Mouse (Mus musculus) testis, adult 2 months (tissue): ENCODE measurements around the gene Rnf11. TPM values are rescaled to one million over a fixed set of nuclear protein-coding genes. Genes with fewer than 3 reads are reported as not detected.

Source experiments
- H3K27ac ChIP-seq: fragments of 200-500 bp; 2 replicates; pipeline ENCODE4 v1.5.1; 2012; ENCODE audit warnings: low read depth, low read length; ENCODE audit not compliant: control insufficient read depth, insufficient read depth
- H3K27me3 ChIP-seq: fragments of 200-500 bp; 2 replicates; pipeline ENCODE4 v1.6.1; 2012; ENCODE audit warnings: mild to moderate bottlenecking, low read length, moderate library complexity; ENCODE audit not compliant: control insufficient read depth, insufficient read depth
- H3K36me3 ChIP-seq: fragments of 200-500 bp; 2 replicates; pipeline ENCODE4 v1.6.1; 2012; ENCODE audit warnings: mild to moderate bottlenecking, low read length; ENCODE audit not compliant: control insufficient read depth, insufficient read depth
- H3K4me1 ChIP-seq: fragments of 200-500 bp; 2 replicates; pipeline ENCODE4 v1.6.1; 2012; ENCODE audit warnings: low read length; ENCODE audit not compliant: control insufficient read depth, insufficient read depth
- H3K4me3 ChIP-seq: fragments of 200-500 bp; 2 replicates; pipeline ENCODE4 v1.5.1; 2012; ENCODE audit warnings: low read depth, mild to moderate bottlenecking, low read length, moderate library complexity, mixed read lengths; ENCODE audit not compliant: control insufficient read depth
- CTCF ChIP-seq: fragments of 200-500 bp; IDR thresholded peaks from 2 replicates; pipeline ENCODE4 v1.5.1; 2012; ENCODE audit warnings: low read depth, mild to moderate bottlenecking, inconsistent platforms, low read length, moderate library complexity; ENCODE audit not compliant: control insufficient read depth, insufficient read depth, insufficient replicate concordance
- POLR2A ChIP-seq: fragments of 200-500 bp; IDR thresholded peaks from 2 replicates; pipeline ENCODE4 v1.6.1; 2012; ENCODE audit warnings: low read depth, mild to moderate bottlenecking, inconsistent platforms, low read length, moderate library complexity; ENCODE audit not compliant: control insufficient read depth
- polyA plus RNA-seq: library from polyadenylated mRNA; depleted of rRNA; stranded (reverse); fragments of >200 nt; gene quantifications from 2 replicates; pipeline ENCODE4 v1.2.3, GENCODE M21; 2012; rRNA removed

Gene Rnf11
- polyA plus RNA-seq, result 43.0 and 44.2 TPM in 2 replicates

GRCm38 (mm10) chr4:109484621-109485020 lies at the start of gene Rnf11:
Gene Rnf11, minus strand, starts transcription at chr4:109484728.
- Histone ChIP-seq H3K36me3 (no peaks in the 10 kb centered on the region), H3K4me3 (peak within 1 kb of the TSS; percentile 53), H3K4me1 (no peaks in the 10 kb centered on the region), H3K27me3 (no peaks in the 10 kb centered on the region), H3K27ac (no peak within 1 kb of the TSS)
- TF ChIP-seq CTCF (no peak), POLR2A (no peak)

- H3K36me3 ChIP-seq, result no peaks in the 10 kb centered on the region
- peaks cover 4% of the 10 kb centered on the region; the same call in 1 of the 2 replicates for H3K4me1 ChIP-seq
- H3K4me3 ChIP-seq, result peak within 1 kb of the TSS; percentile 85
- TF ChIP-seq CTCF (no peak), POLR2A (no peak)
- H3K27ac ChIP-seq, result no peak within 1 kb of the TSS
- H3K27me3 ChIP-seq, result no peaks in the 10 kb centered on the region
Observed at GRCm38 (mm10) chr4:109531111-109531510, 46.6 kb upstream of the Rnf11 start, which contains the start of gene 4930522H14Rik. Gene 4930522H14Rik, minus strand, starts transcription at chr4:109531297.

DNA sequence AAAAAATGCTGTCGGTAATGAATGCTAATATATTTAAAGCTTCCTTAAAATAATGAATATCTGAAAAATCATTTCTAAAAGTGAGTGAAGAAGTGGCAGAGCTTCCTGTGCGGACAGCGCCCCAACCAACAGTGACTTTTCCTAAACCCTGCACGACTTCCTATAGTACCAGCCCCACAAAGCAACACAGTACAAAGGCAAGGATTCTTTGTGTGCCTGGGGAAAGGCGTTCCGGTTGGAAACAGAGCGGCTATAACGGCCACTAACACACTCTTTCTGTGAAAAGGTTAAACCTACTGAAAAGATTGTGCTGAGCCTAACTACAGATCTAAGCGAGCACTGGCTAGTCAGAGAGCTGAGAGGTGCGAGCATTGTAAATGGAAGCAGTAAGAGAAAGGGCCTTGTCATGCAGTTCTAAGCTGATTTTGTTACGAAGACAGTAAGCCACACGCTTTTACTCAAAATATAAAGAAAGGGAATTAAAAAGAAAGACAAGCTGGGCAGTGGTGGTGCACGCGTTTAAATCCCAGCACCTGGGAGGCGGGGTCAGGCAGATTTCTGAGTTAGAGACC lies 45.8 kb upstream of the Rnf11 start:
- H3K27ac ChIP-seq, result no peak overlapping the region
- peaks cover 4% of the 10 kb centered on the region; the same call in 1 of the 2 replicates for H3K4me1 ChIP-seq
- no peak for TF ChIP-seq CTCF
- no peak for TF ChIP-seq POLR2A
- H3K36me3 ChIP-seq, result no peaks in the 10 kb centered on the region
- H3K4me3 ChIP-seq, result peak overlapping the region; percentile 85
- H3K27me3 ChIP-seq, result no peaks in the 10 kb centered on the region

- H3K4me3 ChIP-seq, result no peak overlapping the region
- no peak overlapping the region for H3K27ac ChIP-seq
- no peak for TF ChIP-seq POLR2A
- no peak for TF ChIP-seq CTCF
- H3K36me3 ChIP-seq, result no peaks in the 10 kb centered on the region
- H3K27me3 ChIP-seq, result no peaks in the 10 kb centered on the region
- no peaks in the 10 kb centered on the region for H3K4me1 ChIP-seq
Observed at GRCm38 (mm10) chr4:109504885-109505284, 20.4 kb upstream of the Rnf11 start.

- no peak for TF ChIP-seq CTCF
- no peaks in the 10 kb centered on the region for H3K27me3 ChIP-seq
- H3K36me3 ChIP-seq, result no peaks in the 10 kb centered on the region
- H3K4me1 ChIP-seq, result no peaks in the 10 kb centered on the region
- no peak overlapping the region for H3K27ac ChIP-seq
- no peak overlapping the region for H3K4me3 ChIP-seq
Observed at GRCm38 (mm10) chr4:109498476-109498875, 13.9 kb upstream of the Rnf11 start.

GRCm38 (mm10) chr4:109493581-109493980 lies 9.1 kb upstream of the Rnf11 start:
- H3K4me3 ChIP-seq, result no peak overlapping the region
- no peaks in the 10 kb centered on the region for H3K36me3 ChIP-seq
- H3K4me1 ChIP-seq, result peaks cover 9% of the 10 kb centered on the region
- TF ChIP-seq POLR2A, result no peak
- TF ChIP-seq CTCF, result no peak
- H3K27me3 ChIP-seq, result no peaks in the 10 kb centered on the region
- H3K27ac ChIP-seq, result no peak overlapping the region; the same call in 1 of the 2 replicates

- H3K36me3 ChIP-seq, result no peaks in the 10 kb centered on the region
- no peak overlapping the region for H3K27ac ChIP-seq
- H3K27me3 ChIP-seq, result no peaks in the 10 kb centered on the region
- H3K4me3 ChIP-seq, result no peak overlapping the region
- peaks cover 9% of the 10 kb centered on the region for H3K4me1 ChIP-seq
- TF ChIP-seq CTCF, result no peak
- no peak for TF ChIP-seq POLR2A
Observed at GRCm38 (mm10) chr4:109488812-109489211, 4.3 kb upstream of the Rnf11 start.
